Mouse (Mus musculus) ovary, postnatal 36 days (tissue): Measurements from ENCODE around the gene Cxcr1.

Source experiments
- DNase-seq: peaks from one replicate; pipeline ENCODE4 v3.0.0; 2022; ENCODE audit warnings: low spot score, mixed read lengths

Cxcr1 gene

GRCm38 (mm10) chr1:74194445-74194844 is at the start of gene Cxcr1:
Cxcr1 (minus strand) TSS chr1:74194631.
- no peak for DNase-seq

GRCm38 (mm10) chr1:74240832-74241231 is 46.4 kb upstream of the Cxcr1 start:
- no peak for DNase-seq

- no peak for DNase-seq
These were observed 45.9 kb upstream of the Cxcr1 start for GRCm38 (mm10) chr1:74240311-74240710.

GRCm38 (mm10) chr1:74239618-74240017 is 45.2 kb upstream of the Cxcr1 start:
- DNase-seq: no peak

GRCm38 (mm10) chr1:74239162-74239561 is 44.7 kb upstream of the Cxcr1 start:
- no peak for DNase-seq

- DNase-seq: no peak
These were observed 43.7 kb upstream of the Cxcr1 start for GRCm38 (mm10) chr1:74238136-74238535.

GRCm38 (mm10) chr1:74237671-74238070 is 43.2 kb upstream of the Cxcr1 start:
- DNase-seq: no peak

GRCm38 (mm10) chr1:74236590-74237317 is 42.3 kb upstream of the Cxcr1 start:
- no peak for DNase-seq

GRCm38 (mm10) chr1:74235938-74236589 is 41.6 kb upstream of the Cxcr1 start, which contains the start of gene Arpc2:
Arpc2 (plus strand) TSS chr1:74236084.
- DNase-seq: peak; percentile 98

GRCm38 (mm10) chr1:74230992-74231391 is 36.6 kb upstream of the Cxcr1 start:
- DNase-seq: no peak

- no peak for DNase-seq
These were observed 35.5 kb upstream of the Cxcr1 start for GRCm38 (mm10) chr1:74229942-74230341.

- DNase-seq: no peak
These were observed 32.9 kb upstream of the Cxcr1 start for GRCm38 (mm10) chr1:74227317-74227716.

- no peak for DNase-seq
These were observed 25.5 kb upstream of the Cxcr1 start for GRCm38 (mm10) chr1:74219922-74220321.

- no peak for DNase-seq
These were observed 14.5 kb upstream of the Cxcr1 start for GRCm38 (mm10) chr1:74208941-74209340.

- DNase-seq: no peak
These were observed 13.5 kb upstream of the Cxcr1 start for GRCm38 (mm10) chr1:74207906-74208305.

GRCm38 (mm10) chr1:74206642-74207041 is 12.2 kb upstream of the Cxcr1 start:
- no peak for DNase-seq

- no peak for DNase-seq
These were observed 11.4 kb upstream of the Cxcr1 start for GRCm38 (mm10) chr1:74205881-74206280.

- DNase-seq: no peak
These were observed 9.0 kb upstream of the Cxcr1 start for GRCm38 (mm10) chr1:74203457-74203856.

GRCm38 (mm10) chr1:74201048-74201844 is 6.8 kb upstream of the Cxcr1 start:
- DNase-seq: no peak

GRCm38 (mm10) chr1:74199046-74199445 is 4.6 kb upstream of the Cxcr1 start:
- DNase-seq: no peak

- DNase-seq: no peak
These were observed 3.5 kb upstream of the Cxcr1 start for GRCm38 (mm10) chr1:74197726-74198470.
